Mouse (Mus musculus) G1E (cell line): ENCODE results near the gene Slc7a1.

Source experiments
- CTCF ChIP-seq: IDR thresholded peaks from 2 replicates; pipeline ENCODE4 v1.5.1; 2012; ENCODE audit warnings: low read depth, low read length, inconsistent platforms, mixed read lengths
- GATA1 ChIP-seq: IDR thresholded peaks from 2 replicates; pipeline ENCODE4 v1.6.1; 2012; ENCODE audit warnings: borderline replicate concordance, low read length, inconsistent platforms, mixed read lengths
- GATA2 ChIP-seq: IDR thresholded peaks from 2 replicates; pipeline ENCODE4 v1.6.1; 2012; ENCODE audit warnings: low read depth, low read length, inconsistent platforms, borderline replicate concordance
- POLR2AphosphoS5 ChIP-seq: IDR thresholded peaks from 2 replicates; pipeline ENCODE4 v1.6.1; 2012; ENCODE audit warnings: low read depth, low read length, inconsistent platforms; ENCODE audit not compliant: insufficient replicate concordance
- TAL1 ChIP-seq: conservative IDR thresholded peaks from 2 replicates; pipeline ENCODE4 v1.6.1; 2012; ENCODE audit warnings: low read depth, low read length, inconsistent platforms, mixed read lengths

- TF ChIP-seq CTCF = no peak
- no peak for TF ChIP-seq GATA1
- no peak for TF ChIP-seq TAL1
- TF ChIP-seq GATA2 = no peak
- TF ChIP-seq POLR2AphosphoS5 = no peak
These were observed 45.2 kb downstream of the Slc7a1 start for GRCm38 (mm10) chr5:148354536-148354935.
